Mouse (Mus musculus): ENCODE data around the gene Cd248. TPM values are rescaled to one million over a fixed set of nuclear protein-coding genes. Genes with fewer than 3 reads are reported as not detected.
A peak's percentile ranks its signal among the peaks of the same experiment; 100 is the strongest.

The Cd248 gene
- polyA plus RNA-seq, 1 experiment, result 3.1 TPM

GRCm38 (mm10) chr19:5053909-5054308, 14.0 kb upstream of the Cd248 start:
- TF ChIP-seq EP300 (IDR thresholded peaks at IDR 0.05; ENCODE audit: insufficient read depth, low read depth, low read length), result no peak
- peak; percentile 89 for TF ChIP-seq CTCF (IDR thresholded peaks at IDR 0.05; ENCODE audit: low read depth, low read length)
- no peak for TF ChIP-seq POLR2A (IDR thresholded peaks at IDR 0.05; ENCODE audit: insufficient read depth, low read length)
- H3K4me1 ChIP-seq (ENCODE audit: control insufficient read depth, insufficient read depth, low read length), result peaks cover 11% of the 10 kb centered on the region
- no peak overlapping the region for H3K4me3 ChIP-seq (ENCODE audit: low read depth, low read length)
- H3K27me3 ChIP-seq (ENCODE audit: control insufficient read depth, insufficient read depth, low read length, poor library complexity, severe bottlenecking), result no peaks in the 10 kb centered on the region
- no peaks in the 10 kb centered on the region for H3K36me3 ChIP-seq (ENCODE audit: control insufficient read depth, insufficient read depth, low read length, poor library complexity, severe bottlenecking)
- H3K9me3 ChIP-seq (replicated peaks; ENCODE audit: control insufficient read depth, insufficient read depth, low read length, poor library complexity, severe bottlenecking), result no peaks in the 10 kb centered on the region
- no peak overlapping the region for H3K27ac ChIP-seq (ENCODE audit: insufficient read depth, low read length)
- no peak overlapping the region for H3K9ac ChIP-seq (ENCODE audit: low read depth, poor library complexity, severe bottlenecking)

- H3K4me3 ChIP-seq (ENCODE audit: low read depth, low read length), result no peak overlapping the region
- no peak overlapping the region for H3K9ac ChIP-seq (ENCODE audit: low read depth, poor library complexity, severe bottlenecking)
Observed at GRCm38 (mm10) chr19:5056251-5056650, 11.6 kb upstream of the Cd248 start.

GRCm38 (mm10) chr19:5057876-5058775, 9.8 kb upstream of the Cd248 start:
- peaks cover 31% of the 10 kb centered on the region for H3K4me1 ChIP-seq (ENCODE audit: control insufficient read depth, insufficient read depth, low read length)
- TF ChIP-seq EP300 (IDR thresholded peaks at IDR 0.05; ENCODE audit: insufficient read depth, low read depth, low read length) (peak; percentile 68; the same call in 1 of the 2 replicates), POLR2A (IDR thresholded peaks at IDR 0.05; ENCODE audit: insufficient read depth, low read length) (no peak)
- H3K4me3 ChIP-seq (ENCODE audit: low read depth, low read length), result no peak overlapping the region
- H3K9ac ChIP-seq (ENCODE audit: low read depth, poor library complexity, severe bottlenecking), result no peak overlapping the region
- peak overlapping the region; percentile 79 for H3K27ac ChIP-seq (ENCODE audit: insufficient read depth, low read length)
- H3K36me3 ChIP-seq (ENCODE audit: control insufficient read depth, insufficient read depth, low read length, poor library complexity, severe bottlenecking), result no peaks in the 10 kb centered on the region
- no peaks in the 10 kb centered on the region for H3K27me3 ChIP-seq (ENCODE audit: control insufficient read depth, insufficient read depth, low read length, poor library complexity, severe bottlenecking)
- no peaks in the 10 kb centered on the region for H3K9me3 ChIP-seq (replicated peaks; ENCODE audit: control insufficient read depth, insufficient read depth, low read length, poor library complexity, severe bottlenecking)

More at GRCm38 (mm10) chr19:5056251-5056650, 11.6 kb upstream of the Cd248 start:
- TF ChIP-seq EP300 (IDR thresholded peaks at IDR 0.05; ENCODE audit: insufficient read depth, low read depth, low read length) (no peak), POLR2A (IDR thresholded peaks at IDR 0.05; ENCODE audit: insufficient read depth, low read length) (no peak), CTCF (IDR thresholded peaks at IDR 0.05; ENCODE audit: low read depth, low read length) (peak; percentile 67)
- Histone ChIP-seq H3K27ac (ENCODE audit: insufficient read depth, low read length) (no peak overlapping the region), H3K36me3 (ENCODE audit: control insufficient read depth, insufficient read depth, low read length, poor library complexity, severe bottlenecking) (no peaks in the 10 kb centered on the region), H3K27me3 (ENCODE audit: control insufficient read depth, insufficient read depth, low read length, poor library complexity, severe bottlenecking) (no peaks in the 10 kb centered on the region), H3K4me1 (ENCODE audit: control insufficient read depth, insufficient read depth, low read length) (peaks cover 22% of the 10 kb centered on the region), H3K9me3 (replicated peaks; ENCODE audit: control insufficient read depth, insufficient read depth, low read length, poor library complexity, severe bottlenecking) (no peaks in the 10 kb centered on the region)

- TF ChIP-seq EP300 (IDR thresholded peaks at IDR 0.05; ENCODE audit: insufficient read depth, low read depth, low read length), result peak; percentile 31; the same call in 1 of the 2 replicates
- no peak for TF ChIP-seq CTCF (IDR thresholded peaks at IDR 0.05; ENCODE audit: low read depth, low read length)
- Histone ChIP-seq H3K9ac (ENCODE audit: low read depth, poor library complexity, severe bottlenecking) (no peak overlapping the region), H3K27ac (ENCODE audit: insufficient read depth, low read length) (peak overlapping the region; percentile 79), H3K27me3 (ENCODE audit: control insufficient read depth, insufficient read depth, low read length, poor library complexity, severe bottlenecking) (no peaks in the 10 kb centered on the region), H3K9me3 (replicated peaks; ENCODE audit: control insufficient read depth, insufficient read depth, low read length, poor library complexity, severe bottlenecking) (no peaks in the 10 kb centered on the region), H3K4me3 (ENCODE audit: low read depth, low read length) (no peak overlapping the region), H3K4me1 (ENCODE audit: control insufficient read depth, insufficient read depth, low read length) (peaks cover 28% of the 10 kb centered on the region), H3K36me3 (ENCODE audit: control insufficient read depth, insufficient read depth, low read length, poor library complexity, severe bottlenecking) (no peaks in the 10 kb centered on the region)
Observed at GRCm38 (mm10) chr19:5058801-5059771, 8.8 kb upstream of the Cd248 start.

- peak overlapping the region; percentile 52 for H3K27ac ChIP-seq (ENCODE audit: insufficient read depth, low read length)
- no peak overlapping the region for H3K4me3 ChIP-seq (ENCODE audit: low read depth, low read length)
- TF ChIP-seq POLR2A (IDR thresholded peaks at IDR 0.05; ENCODE audit: insufficient read depth, low read length), result no peak
- TF ChIP-seq CTCF (IDR thresholded peaks at IDR 0.05; ENCODE audit: low read depth, low read length), result no peak
- no peak for TF ChIP-seq EP300 (IDR thresholded peaks at IDR 0.05; ENCODE audit: insufficient read depth, low read depth, low read length)
- no peaks in the 10 kb centered on the region for H3K9me3 ChIP-seq (replicated peaks; ENCODE audit: control insufficient read depth, insufficient read depth, low read length, poor library complexity, severe bottlenecking)
- H3K4me1 ChIP-seq (ENCODE audit: control insufficient read depth, insufficient read depth, low read length), result peaks cover 28% of the 10 kb centered on the region
- no peak overlapping the region for H3K9ac ChIP-seq (ENCODE audit: low read depth, poor library complexity, severe bottlenecking)
- H3K36me3 ChIP-seq (ENCODE audit: control insufficient read depth, insufficient read depth, low read length, poor library complexity, severe bottlenecking), result no peaks in the 10 kb centered on the region
- H3K27me3 ChIP-seq (ENCODE audit: control insufficient read depth, insufficient read depth, low read length, poor library complexity, severe bottlenecking), result no peaks in the 10 kb centered on the region
Observed at GRCm38 (mm10) chr19:5060365-5061330, 7.2 kb upstream of the Cd248 start.

All from ES-Bruce4 (cell line).